Mouse (Mus musculus): ENCODE measurements around the gene Rgs6.

GRCm38 (mm10) chr12:82932706-82933461 lies 344.8 kb downstream of the Rgs6 start:
- TF ChIP-seq CTCF (IDR thresholded peaks at IDR 0.05; ENCODE audit: low read depth): no peak
- no peak for TF ChIP-seq EP300 (IDR thresholded peaks at IDR 0.05; ENCODE audit: low read depth)

All from liver, embryonic 14.5 days (tissue).